Mouse (Mus musculus): ENCODE measurements around the gene Itga6. TPM values are rescaled to one million over a fixed set of nuclear protein-coding genes. Genes with fewer than 3 reads are reported as not detected.
A peak's percentile ranks its signal among the peaks of the same experiment; 100 is the strongest.

Gene Itga6
- polyA plus RNA-seq, 1 experiment from 2014 or later = 46.2 TPM

- H3K4me1 ChIP-seq (ENCODE audit: control insufficient read depth, insufficient read depth, low read length) = no peaks in the 10 kb centered on the region
- no peaks in the 10 kb centered on the region for H3K9me3 ChIP-seq (replicated peaks; ENCODE audit: control insufficient read depth, low read length)
- H3K4me3 ChIP-seq (ENCODE audit: low read length) = no peak overlapping the region
- 0 out of 2 replicates have a peak, but pooled peaks cover 3% of the 10 kb centered on the region for H3K36me3 ChIP-seq (ENCODE audit: control insufficient read depth, insufficient read depth)
- WGBS = 81% methylated on average over 5 of the region's 5 CpGs
- no peak overlapping the region for H3K27ac ChIP-seq (ENCODE audit: low read length)
- no peak overlapping the region for H3K9ac ChIP-seq (ENCODE audit: low read length)
- no peak overlapping the region for H3K4me2 ChIP-seq (ENCODE audit: low read depth, low read length)
- H3K27me3 ChIP-seq (ENCODE audit: control insufficient read depth, insufficient read depth, low read length) = no peaks in the 10 kb centered on the region
- ATAC-seq (replicated peaks; ENCODE audit: extremely low read depth, insufficient read depth, low FRiP score) = no peak
Measured at GRCm38 (mm10) chr2:71855076-71855475, 109.7 kb downstream of the Itga6 start.

- peaks cover 4% of the 10 kb centered on the region; the same call in 1 of the 2 replicates for H3K4me1 ChIP-seq (ENCODE audit: control insufficient read depth, insufficient read depth, low read length)
- no peak for ATAC-seq (replicated peaks; ENCODE audit: extremely low read depth, insufficient read depth, low FRiP score)
- H3K9ac ChIP-seq (ENCODE audit: low read length) = no peak overlapping the region
- no peak overlapping the region for H3K4me3 ChIP-seq (ENCODE audit: low read length)
- H3K4me2 ChIP-seq (ENCODE audit: low read depth, low read length) = no peak overlapping the region
- H3K36me3 ChIP-seq (ENCODE audit: control insufficient read depth, insufficient read depth) = no peaks in the 10 kb centered on the region
- 84% methylated on average over 5 of the region's 5 CpGs for WGBS
- no peak overlapping the region for H3K27ac ChIP-seq (ENCODE audit: low read length)
- H3K27me3 ChIP-seq (ENCODE audit: control insufficient read depth, insufficient read depth, low read length) = no peaks in the 10 kb centered on the region
- no peaks in the 10 kb centered on the region for H3K9me3 ChIP-seq (replicated peaks; ENCODE audit: control insufficient read depth, low read length)
Measured at GRCm38 (mm10) chr2:71863531-71864173, 118.2 kb downstream of the Itga6 start.

GRCm38 (mm10) chr2:71865022-71865421, 119.6 kb downstream of the Itga6 start:
- H3K4me3 ChIP-seq (ENCODE audit: low read length) = no peak overlapping the region
- no peaks in the 10 kb centered on the region for H3K9me3 ChIP-seq (replicated peaks; ENCODE audit: control insufficient read depth, low read length)
- peaks cover 4% of the 10 kb centered on the region; the same call in 1 of the 2 replicates for H3K4me1 ChIP-seq (ENCODE audit: control insufficient read depth, insufficient read depth, low read length)
- no peaks in the 10 kb centered on the region for H3K36me3 ChIP-seq (ENCODE audit: control insufficient read depth, insufficient read depth)
- H3K4me2 ChIP-seq (ENCODE audit: low read depth, low read length) = no peak overlapping the region
- WGBS = 21% methylated on average over 3 of the region's 3 CpGs
- H3K27ac ChIP-seq (ENCODE audit: low read length) = no peak overlapping the region
- H3K27me3 ChIP-seq (ENCODE audit: control insufficient read depth, insufficient read depth, low read length) = no peaks in the 10 kb centered on the region
- no peak overlapping the region for H3K9ac ChIP-seq (ENCODE audit: low read length)
- ATAC-seq (replicated peaks; ENCODE audit: extremely low read depth, insufficient read depth, low FRiP score) = no peak

GRCm38 (mm10) chr2:71865935-71866334, 120.5 kb downstream of the Itga6 start:
- no peaks in the 10 kb centered on the region for H3K27me3 ChIP-seq (ENCODE audit: control insufficient read depth, insufficient read depth, low read length)
- no peak overlapping the region for H3K4me2 ChIP-seq (ENCODE audit: low read depth, low read length)
- H3K36me3 ChIP-seq (ENCODE audit: control insufficient read depth, insufficient read depth) = no peaks in the 10 kb centered on the region
- no peak overlapping the region for H3K4me3 ChIP-seq (ENCODE audit: low read length)
- H3K9me3 ChIP-seq (replicated peaks; ENCODE audit: control insufficient read depth, low read length) = no peaks in the 10 kb centered on the region
- no peak overlapping the region for H3K9ac ChIP-seq (ENCODE audit: low read length)
- ATAC-seq (replicated peaks; ENCODE audit: extremely low read depth, insufficient read depth, low FRiP score) = no peak
- no peak overlapping the region for H3K27ac ChIP-seq (ENCODE audit: low read length)
- 67% methylated on average over 3 of the region's 3 CpGs for WGBS
- H3K4me1 ChIP-seq (ENCODE audit: control insufficient read depth, insufficient read depth, low read length) = peaks cover 4% of the 10 kb centered on the region; the same call in 1 of the 2 replicates

GRCm38 (mm10) chr2:71866565-71866964, 121.1 kb downstream of the Itga6 start:
- Histone ChIP-seq H3K9ac (ENCODE audit: low read length) (no peak overlapping the region), H3K36me3 (ENCODE audit: control insufficient read depth, insufficient read depth) (no peaks in the 10 kb centered on the region), H3K4me2 (ENCODE audit: low read depth, low read length) (no peak overlapping the region), H3K27me3 (ENCODE audit: control insufficient read depth, insufficient read depth, low read length) (no peaks in the 10 kb centered on the region), H3K4me1 (ENCODE audit: control insufficient read depth, insufficient read depth, low read length) (peaks cover 4% of the 10 kb centered on the region; the same call in 1 of the 2 replicates), H3K9me3 (replicated peaks; ENCODE audit: control insufficient read depth, low read length) (no peaks in the 10 kb centered on the region), H3K27ac (ENCODE audit: low read length) (peak overlapping the region; percentile 0), H3K4me3 (ENCODE audit: low read length) (no peak overlapping the region)
- WGBS = 42% methylated on average over 1 of the region's 1 CpGs
- no peak for ATAC-seq (replicated peaks; ENCODE audit: extremely low read depth, insufficient read depth, low FRiP score)

- no peaks in the 10 kb centered on the region for H3K9me3 ChIP-seq (replicated peaks; ENCODE audit: control insufficient read depth, low read length)
- no peaks in the 10 kb centered on the region for H3K27me3 ChIP-seq (ENCODE audit: control insufficient read depth, insufficient read depth, low read length)
Measured at GRCm38 (mm10) chr2:71867019-71867418, 121.6 kb downstream of the Itga6 start.

GRCm38 (mm10) chr2:71867480-71867879, 122.1 kb downstream of the Itga6 start:
- H3K27me3 ChIP-seq (ENCODE audit: control insufficient read depth, insufficient read depth, low read length) = no peaks in the 10 kb centered on the region
- H3K4me3 ChIP-seq (ENCODE audit: low read length) = no peak overlapping the region
- 19% methylated on average over 5 of the region's 5 CpGs for WGBS
- H3K4me1 ChIP-seq (ENCODE audit: control insufficient read depth, insufficient read depth, low read length) = peaks cover 6% of the 10 kb centered on the region
- ATAC-seq (replicated peaks; ENCODE audit: extremely low read depth, insufficient read depth, low FRiP score) = peak; percentile 23; the same call in 1 of the 2 replicates
- H3K27ac ChIP-seq (ENCODE audit: low read length) = peak overlapping the region; percentile 58
- no peak overlapping the region for H3K9ac ChIP-seq (ENCODE audit: low read length)
- H3K9me3 ChIP-seq (replicated peaks; ENCODE audit: control insufficient read depth, low read length) = no peaks in the 10 kb centered on the region
- no peak overlapping the region for H3K4me2 ChIP-seq (ENCODE audit: low read depth, low read length)
- no peaks in the 10 kb centered on the region for H3K36me3 ChIP-seq (ENCODE audit: control insufficient read depth, insufficient read depth)

More at GRCm38 (mm10) chr2:71867019-71867418, 121.6 kb downstream of the Itga6 start:
- H3K4me3 ChIP-seq (ENCODE audit: low read length) = no peak overlapping the region
- no peak overlapping the region for H3K9ac ChIP-seq (ENCODE audit: low read length)
- H3K4me1 ChIP-seq (ENCODE audit: control insufficient read depth, insufficient read depth, low read length) = peaks cover 4% of the 10 kb centered on the region; the same call in 1 of the 2 replicates
- no peak for ATAC-seq (replicated peaks; ENCODE audit: extremely low read depth, insufficient read depth, low FRiP score)
- H3K36me3 ChIP-seq (ENCODE audit: control insufficient read depth, insufficient read depth) = no peaks in the 10 kb centered on the region
- H3K4me2 ChIP-seq (ENCODE audit: low read depth, low read length) = no peak overlapping the region
- peak overlapping the region; percentile 51; the same call in 1 of the 2 replicates for H3K27ac ChIP-seq (ENCODE audit: low read length)
- 75% methylated on average over 3 of the region's 3 CpGs for WGBS

- no peaks in the 10 kb centered on the region for H3K36me3 ChIP-seq (ENCODE audit: control insufficient read depth, insufficient read depth)
- no peak overlapping the region for H3K9ac ChIP-seq (ENCODE audit: low read length)
- ATAC-seq (replicated peaks; ENCODE audit: extremely low read depth, insufficient read depth, low FRiP score) = no peak
- H3K27ac ChIP-seq (ENCODE audit: low read length) = no peak overlapping the region
- 91% methylated on average over 1 of the region's 1 CpGs for WGBS
- no peak overlapping the region for H3K4me3 ChIP-seq (ENCODE audit: low read length)
- no peak overlapping the region for H3K4me2 ChIP-seq (ENCODE audit: low read depth, low read length)
- peaks cover 8% of the 10 kb centered on the region for H3K4me1 ChIP-seq (ENCODE audit: control insufficient read depth, insufficient read depth, low read length)
- H3K9me3 ChIP-seq (replicated peaks; ENCODE audit: control insufficient read depth, low read length) = no peaks in the 10 kb centered on the region
- no peaks in the 10 kb centered on the region for H3K27me3 ChIP-seq (ENCODE audit: control insufficient read depth, insufficient read depth, low read length)
Measured at GRCm38 (mm10) chr2:71868256-71868655, 122.8 kb downstream of the Itga6 start.

- ATAC-seq (replicated peaks; ENCODE audit: extremely low read depth, insufficient read depth, low FRiP score) = no peak
- Histone ChIP-seq H3K9me3 (replicated peaks; ENCODE audit: control insufficient read depth, low read length) (no peaks in the 10 kb centered on the region), H3K27ac (ENCODE audit: low read length) (peak overlapping the region; percentile 98), H3K9ac (ENCODE audit: low read length) (peak overlapping the region; percentile 74), H3K4me2 (ENCODE audit: low read depth, low read length) (peak overlapping the region; percentile 71), H3K4me1 (ENCODE audit: control insufficient read depth, insufficient read depth, low read length) (peaks cover 29% of the 10 kb centered on the region), H3K36me3 (ENCODE audit: control insufficient read depth, insufficient read depth) (no peaks in the 10 kb centered on the region), H3K27me3 (ENCODE audit: control insufficient read depth, insufficient read depth, low read length) (no peaks in the 10 kb centered on the region), H3K4me3 (ENCODE audit: low read length) (peak overlapping the region; percentile 81)
- WGBS = 76% methylated on average over 10 of the region's 10 CpGs
Measured at GRCm38 (mm10) chr2:71872141-71872540, 126.7 kb downstream of the Itga6 start.
